Mouse (Mus musculus) gastrocnemius, adult 8-10 months (tissue): ENCODE measurements around the gene Plgrkt. TPM values are rescaled to one million over a fixed set of nuclear protein-coding genes. Genes with fewer than 3 reads are reported as not detected.
"Not testable (repeated sequence)": the region's sequence is repeated elsewhere in the genome, so short reads cannot be mapped to it uniquely, and the experiment has no call there.

Experiments
- DNase-seq, 2 experiments: peaks; one replicate each; pipeline ENCODE4 v3.0.0; 2022; ENCODE audit warnings: low spot score in 2 of 2
- total RNA-seq, 4 experiments: library from RNA; stranded (reverse); gene quantifications; 2 replicates each; pipeline ENCODE4 v1.2.4; 2022

The Plgrkt gene
- total RNA-seq = 10 to 100 TPM; 14.3 to 19.8 (median 17.8) TPM

GRCm38 (mm10) chr19:29366969-29367622 is at the start of gene Plgrkt, which contains the start of gene Cd274:
TSS of gene Plgrkt (minus strand) at chr19:29367390.
TSS of gene Cd274 (plus strand) at chr19:29367455.
- peak; percentile 31 to 61 for DNase-seq

- DNase-seq = no peak
Observed at GRCm38 (mm10) chr19:29416393-29416902, 49.3 kb upstream of the Plgrkt start.

- DNase-seq = not testable (repeated sequence)
Observed at GRCm38 (mm10) chr19:29414917-29415316, 47.7 kb upstream of the Plgrkt start.

- no peak for DNase-seq
Observed at GRCm38 (mm10) chr19:29414513-29414912, 47.3 kb upstream of the Plgrkt start.

GRCm38 (mm10) chr19:29412476-29413420 is 45.6 kb upstream of the Plgrkt start:
- DNase-seq = no peak

- DNase-seq = no peak
Observed at GRCm38 (mm10) chr19:29410619-29411018, 43.4 kb upstream of the Plgrkt start, which contains the start of gene Pdcd1lg2. TSS of gene Pdcd1lg2 (plus strand) at chr19:29410919.

- DNase-seq = no peak
Observed at GRCm38 (mm10) chr19:29406042-29407017, 39.1 kb upstream of the Plgrkt start.

- DNase-seq = no peak
Observed at GRCm38 (mm10) chr19:29405388-29405787, 38.2 kb upstream of the Plgrkt start.

GRCm38 (mm10) chr19:29403251-29403650 is 36.1 kb upstream of the Plgrkt start:
- DNase-seq = no peak

- DNase-seq = no peak
Observed at GRCm38 (mm10) chr19:29402621-29403020, 35.4 kb upstream of the Plgrkt start.

GRCm38 (mm10) chr19:29400466-29400865 is 33.3 kb upstream of the Plgrkt start:
- DNase-seq = no peak

- no peak for DNase-seq
Observed at GRCm38 (mm10) chr19:29399786-29400185, 32.6 kb upstream of the Plgrkt start.

- no peak for DNase-seq
Observed at GRCm38 (mm10) chr19:29396353-29396752, 29.2 kb upstream of the Plgrkt start.

GRCm38 (mm10) chr19:29394721-29395120 is 27.5 kb upstream of the Plgrkt start:
- no peak for DNase-seq

GRCm38 (mm10) chr19:29393333-29393732 is 26.1 kb upstream of the Plgrkt start:
- no peak for DNase-seq

- no peak for DNase-seq
Observed at GRCm38 (mm10) chr19:29391279-29391678, 24.1 kb upstream of the Plgrkt start.

GRCm38 (mm10) chr19:29390483-29390882 is 23.3 kb upstream of the Plgrkt start:
- DNase-seq = no peak

- no peak for DNase-seq
Observed at GRCm38 (mm10) chr19:29388818-29389217, 21.6 kb upstream of the Plgrkt start.

- DNase-seq = no peak
Observed at GRCm38 (mm10) chr19:29385822-29386221, 18.6 kb upstream of the Plgrkt start.

- no peak for DNase-seq
Observed at GRCm38 (mm10) chr19:29384994-29385393, 17.8 kb upstream of the Plgrkt start.

GRCm38 (mm10) chr19:29384412-29384811 is 17.2 kb upstream of the Plgrkt start:
- no peak for DNase-seq
